Mouse (Mus musculus): Measurements from ENCODE around the gene St5.
A peak's percentile ranks its signal among the peaks of the same experiment; 100 is the strongest.

Gene St5

GRCm38 (mm10) chr7:109636086-109636792, 67.2 kb downstream of the St5 start:
- DNase-seq, result no peak

- DNase-seq, result no peak
Measured at GRCm38 (mm10) chr7:109633404-109634085, 69.9 kb downstream of the St5 start.

GRCm38 (mm10) chr7:109631330-109631729, 72.1 kb downstream of the St5 start:
- no peak for DNase-seq

- DNase-seq, result no peak
Measured at GRCm38 (mm10) chr7:109629871-109630778, 73.3 kb downstream of the St5 start.

- no peak for DNase-seq
Measured at GRCm38 (mm10) chr7:109628935-109629609, 74.3 kb downstream of the St5 start.

GRCm38 (mm10) chr7:109627851-109628250, 75.6 kb downstream of the St5 start:
- no peak for DNase-seq

GRCm38 (mm10) chr7:109622234-109622838, 81.1 kb downstream of the St5 start:
- DNase-seq, result no peak

- no peak for DNase-seq
Measured at GRCm38 (mm10) chr7:109620967-109621366, 82.4 kb downstream of the St5 start.

- no peak for DNase-seq
Measured at GRCm38 (mm10) chr7:109620288-109620687, 83.1 kb downstream of the St5 start.

GRCm38 (mm10) chr7:109618721-109619120, 84.7 kb downstream of the St5 start:
- peak; percentile 69 to 71 for DNase-seq

GRCm38 (mm10) chr7:109617838-109618237, 85.6 kb downstream of the St5 start:
- no peak for DNase-seq

GRCm38 (mm10) chr7:109616034-109616979, 87.1 kb downstream of the St5 start:
- peak; percentile 83 to 90 for DNase-seq

GRCm38 (mm10) chr7:109615601-109616000, 87.8 kb downstream of the St5 start:
- no peak for DNase-seq

- DNase-seq, result no peak
Measured at GRCm38 (mm10) chr7:109614939-109615338, 88.5 kb downstream of the St5 start.

GRCm38 (mm10) chr7:109613531-109614021, 89.8 kb downstream of the St5 start:
- peak; percentile 50 to 74 for DNase-seq

- DNase-seq, result no peak
Measured at GRCm38 (mm10) chr7:109613051-109613450, 90.4 kb downstream of the St5 start.

GRCm38 (mm10) chr7:109612531-109612930, 90.9 kb downstream of the St5 start:
- DNase-seq, result no peak

GRCm38 (mm10) chr7:109610348-109610747, 93.1 kb downstream of the St5 start:
- no peak for DNase-seq

GRCm38 (mm10) chr7:109609565-109610345, 93.7 kb downstream of the St5 start:
- DNase-seq, result no peak

- DNase-seq, result no peak
Measured at GRCm38 (mm10) chr7:109608831-109609230, 94.6 kb downstream of the St5 start.

Measured in lung, adult 18-20 months (tissue).